Mouse (Mus musculus): ENCODE results near the gene Sprr2k. TPM values are rescaled to one million over a fixed set of nuclear protein-coding genes. Genes with fewer than 3 reads are reported as not detected.
"Not testable (repeated sequence)": the region's sequence is repeated elsewhere in the genome, so short reads cannot be mapped to it uniquely, and the experiment has no call there.

Sprr2k gene
- polyA plus RNA-seq, 1 experiment from 2014 or later = not detected

DNA sequence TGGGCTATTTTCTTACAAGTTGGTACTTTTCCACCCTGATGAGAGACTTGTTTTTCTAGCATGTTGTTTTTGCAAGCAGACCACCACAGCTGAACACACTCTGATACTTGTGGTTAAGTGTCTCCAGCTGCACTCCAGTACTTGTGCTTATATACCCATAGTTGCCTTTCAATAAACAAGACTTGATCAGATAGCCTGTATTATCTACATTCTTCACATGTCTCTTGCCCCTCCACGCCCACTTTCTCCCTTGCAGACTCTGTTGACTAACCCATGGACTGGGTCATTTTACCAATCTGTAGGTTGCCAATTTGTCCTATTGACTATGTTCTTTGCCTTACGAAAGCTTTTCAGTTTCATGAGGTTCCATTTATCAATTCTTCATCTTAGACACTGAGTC, 37.7 kb downstream of the Sprr2k start:
- H3K27ac ChIP-seq = no peak overlapping the region
- no peak overlapping the region for H3K9ac ChIP-seq (replicated peaks)
- H3K27me3 ChIP-seq = no peaks in the 10 kb centered on the region
- WGBS = 86% methylated on average over 2 of the region's 2 CpGs
- no peak overlapping the region for H3K4me3 ChIP-seq (replicated peaks)
- ATAC-seq (ENCODE audit: insufficient number of reproducible peaks, insufficient read depth, low FRiP score, low TSS enrichment, low read depth) = no peak
- H3K4me2 ChIP-seq = no peak overlapping the region
- H3K9me3 ChIP-seq = no peaks in the 10 kb centered on the region
- H3K4me1 ChIP-seq (replicated peaks) = no peaks in the 10 kb centered on the region
- H3K36me3 ChIP-seq = no peaks in the 10 kb centered on the region

DNA sequence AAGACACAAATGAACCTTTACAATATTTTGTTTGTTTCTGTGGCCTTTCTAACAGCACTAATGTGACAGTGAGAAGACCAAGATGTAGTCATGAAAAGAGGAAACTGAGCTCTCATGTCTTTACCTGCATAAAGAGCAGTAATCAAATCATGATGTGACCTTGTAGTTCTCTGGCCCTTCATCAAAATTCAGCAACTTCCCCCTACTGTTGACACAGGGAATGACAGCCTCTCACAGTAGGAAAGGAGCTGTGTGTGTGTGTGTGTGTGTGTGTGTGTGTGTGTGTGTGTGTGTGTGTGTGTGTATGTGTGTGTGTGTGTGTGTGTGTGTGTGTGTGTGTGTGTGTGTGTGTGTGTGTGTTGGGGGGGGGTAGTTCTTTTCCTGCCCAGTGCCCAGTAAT, 48.9 kb downstream of the Sprr2k start:
- ATAC-seq (ENCODE audit: insufficient number of reproducible peaks, insufficient read depth, low FRiP score, low TSS enrichment, low read depth); H3K9me3 ChIP-seq; H3K4me3 ChIP-seq (replicated peaks); H3K9ac ChIP-seq (replicated peaks); H3K36me3 ChIP-seq; H3K4me1 ChIP-seq (replicated peaks); H3K27me3 ChIP-seq; H3K4me2 ChIP-seq; H3K27ac ChIP-seq: not testable (repeated sequence)

Other genes with a start within 250 kb of the Sprr2k start
- gene Sprr2a1, start 216.8 kb upstream of the Sprr2k start, polyA plus RNA-seq (2016; fragmentation: Nextera tagmentation; extraction: Ambion mirVana) = not detected in 2 replicates
- 0.90 and 1.0 TPM in 2 replicates for gene Sprr2a2, start 216.7 kb upstream of the Sprr2k start, polyA plus RNA-seq (2016; fragmentation: Nextera tagmentation; extraction: Ambion mirVana)
- gene Sprr2a3, start 147.2 kb upstream of the Sprr2k start, polyA plus RNA-seq (2016; fragmentation: Nextera tagmentation; extraction: Ambion mirVana) = not detected in 2 replicates
- not detected in 2 replicates for gene Sprr2b, start 116.0 kb upstream of the Sprr2k start, polyA plus RNA-seq (2016; fragmentation: Nextera tagmentation; extraction: Ambion mirVana)
- gene Sprr2d, start 93.4 kb upstream of the Sprr2k start, polyA plus RNA-seq (2016; fragmentation: Nextera tagmentation; extraction: Ambion mirVana) = not detected in 2 replicates
- gene Sprr2e, start 80.4 kb upstream of the Sprr2k start, polyA plus RNA-seq (2016; fragmentation: Nextera tagmentation; extraction: Ambion mirVana) = not detected in 2 replicates
- gene Sprr2f, start 67.4 kb upstream of the Sprr2k start, polyA plus RNA-seq (2016; fragmentation: Nextera tagmentation; extraction: Ambion mirVana) = not detected in 2 replicates
- not detected in 2 replicates for gene Sprr2h, start 46.9 kb upstream of the Sprr2k start, polyA plus RNA-seq (2016; fragmentation: Nextera tagmentation; extraction: Ambion mirVana)
- gene Sprr2i, start 24.6 kb upstream of the Sprr2k start, polyA plus RNA-seq (2016; fragmentation: Nextera tagmentation; extraction: Ambion mirVana) = not detected in 2 replicates
- gene Sprr2j-ps, start 14.5 kb upstream of the Sprr2k start, polyA plus RNA-seq (2016; fragmentation: Nextera tagmentation; extraction: Ambion mirVana) = not detected in 2 replicates
- gene Gm9774, start 3.2 kb upstream of the Sprr2k start, polyA plus RNA-seq (2016; fragmentation: Nextera tagmentation; extraction: Ambion mirVana) = 6.4 and 7.6 TPM in 2 replicates
- gene Sprr1b, start 6.2 kb downstream of the Sprr2k start, polyA plus RNA-seq (2016; fragmentation: Nextera tagmentation; extraction: Ambion mirVana) = not detected in 2 replicates
- gene Sprr3, start 26.1 kb downstream of the Sprr2k start, polyA plus RNA-seq (2016; fragmentation: Nextera tagmentation; extraction: Ambion mirVana) = not detected in 2 replicates
- not detected in 2 replicates for gene Sprr1a, start 53.3 kb downstream of the Sprr2k start, polyA plus RNA-seq (2016; fragmentation: Nextera tagmentation; extraction: Ambion mirVana)
- not detected in 2 replicates for gene Sprr4, start 67.9 kb downstream of the Sprr2k start, polyA plus RNA-seq (2016; fragmentation: Nextera tagmentation; extraction: Ambion mirVana)
- gene 2310046K23Rik, start 101.9 kb downstream of the Sprr2k start, polyA plus RNA-seq (2016; fragmentation: Nextera tagmentation; extraction: Ambion mirVana) = not detected in 2 replicates
- gene Ivl, start 141.2 kb downstream of the Sprr2k start, polyA plus RNA-seq (2016; fragmentation: Nextera tagmentation; extraction: Ambion mirVana) = 0.18 TPM in 1 of 2 replicates, not detected in the other
- gene Smcp, start 156.4 kb downstream of the Sprr2k start, polyA plus RNA-seq (2016; fragmentation: Nextera tagmentation; extraction: Ambion mirVana) = not detected in 2 replicates
- gene 2210017I01Rik, start 174.9 kb downstream of the Sprr2k start, polyA plus RNA-seq (2016; fragmentation: Nextera tagmentation; extraction: Ambion mirVana) = not detected in 2 replicates
- not detected in 2 replicates for gene Lce6a, start 189.1 kb downstream of the Sprr2k start, polyA plus RNA-seq (2016; fragmentation: Nextera tagmentation; extraction: Ambion mirVana)
- gene Lce1a1, start 215.7 kb downstream of the Sprr2k start, polyA plus RNA-seq (2016; fragmentation: Nextera tagmentation; extraction: Ambion mirVana) = not detected in 2 replicates
- gene Lce1b, start 224.3 kb downstream of the Sprr2k start, polyA plus RNA-seq (2016; fragmentation: Nextera tagmentation; extraction: Ambion mirVana) = not detected in 2 replicates
- gene Lce1a2, start 237.7 kb downstream of the Sprr2k start, polyA plus RNA-seq (2016; fragmentation: Nextera tagmentation; extraction: Ambion mirVana) = not detected in 2 replicates
- not detected in 2 replicates for gene Lce1c, start 246.7 kb downstream of the Sprr2k start, polyA plus RNA-seq (2016; fragmentation: Nextera tagmentation; extraction: Ambion mirVana)